Mouse (Mus musculus) bone marrow macrophage, adult 2 months (primary cell): Measurements from ENCODE around the gene Smyd5. TPM values are rescaled to one million over a fixed set of nuclear protein-coding genes. Genes with fewer than 3 reads are reported as not detected.

Experiments
- H3K27ac ChIP-seq: 2 replicates; pipeline ENCODE4 v1.5.1; 2012; ENCODE audit warnings: low read depth, low read length; ENCODE audit not compliant: insufficient read depth
- H3K4me1 ChIP-seq: 2 replicates; pipeline ENCODE4 v1.6.1; 2012; ENCODE audit warnings: low read length; ENCODE audit not compliant: control insufficient read depth, insufficient read depth
- H3K4me3 ChIP-seq: 2 replicates; pipeline ENCODE4 v1.5.1; 2012; ENCODE audit warnings: mild to moderate bottlenecking, low read length, moderate library complexity; ENCODE audit not compliant: insufficient read depth
- CTCF ChIP-seq: IDR thresholded peaks from 2 replicates; pipeline ENCODE4 v1.5.1; 2012; ENCODE audit warnings: low read depth, mild to moderate bottlenecking, low read length, moderate library complexity
- POLR2A ChIP-seq: IDR thresholded peaks from 2 replicates; pipeline ENCODE4 v1.6.1; 2012; ENCODE audit warnings: mild to moderate bottlenecking, low read depth, low read length, borderline replicate concordance
- polyA plus RNA-seq: library from polyadenylated mRNA; stranded (reverse); fragments of >200 nt; gene quantifications from 2 replicates; pipeline ENCODE4 v1.2.4, GENCODE M21; 2012; ENCODE audit not compliant: missing spikeins, insufficient read depth, insufficient read length

Smyd5 gene
- 7.4 and 9.1 TPM in 2 replicates for polyA plus RNA-seq

DNA sequence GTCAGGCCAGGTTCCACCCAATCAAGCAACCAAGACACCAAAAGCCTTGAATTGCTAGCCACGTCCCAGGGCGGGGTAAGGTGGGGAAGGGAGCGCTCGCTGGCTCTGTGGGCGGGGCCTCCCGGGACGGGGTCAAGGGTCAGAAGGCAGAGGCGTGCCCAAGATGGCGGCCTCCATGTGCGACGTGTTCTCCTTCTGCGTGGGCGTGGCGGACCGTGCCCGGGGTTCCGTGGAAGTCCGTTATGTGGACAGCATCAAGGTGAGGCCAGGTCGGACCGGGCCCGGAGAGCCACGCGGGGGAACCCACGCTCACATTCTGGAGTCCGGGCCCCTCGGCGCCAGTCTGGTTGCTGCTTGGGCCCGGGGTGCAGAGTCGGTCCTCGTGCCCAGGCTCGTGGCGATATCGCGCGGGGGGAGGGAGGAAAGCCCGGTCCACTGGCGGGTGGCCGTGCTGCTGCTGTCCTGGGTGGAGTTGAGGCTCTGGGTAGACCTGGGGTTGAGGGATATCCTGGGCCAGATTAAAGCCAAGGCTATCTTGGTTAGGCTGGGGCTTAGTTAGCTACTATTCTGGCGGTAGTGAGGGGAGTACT lies at the start of gene Smyd5:
TSS of gene Smyd5 (plus strand) at position 148 of the 590 bp plus-strand sequence.
- Histone ChIP-seq H3K4me3 (peak within 1 kb of the TSS; percentile 77), H3K27ac (peak within 1 kb of the TSS; percentile 56), H3K4me1 (peaks cover 47% of the 10 kb centered on the region)
- TF ChIP-seq POLR2A (no peak), CTCF (no peak)

DNA sequence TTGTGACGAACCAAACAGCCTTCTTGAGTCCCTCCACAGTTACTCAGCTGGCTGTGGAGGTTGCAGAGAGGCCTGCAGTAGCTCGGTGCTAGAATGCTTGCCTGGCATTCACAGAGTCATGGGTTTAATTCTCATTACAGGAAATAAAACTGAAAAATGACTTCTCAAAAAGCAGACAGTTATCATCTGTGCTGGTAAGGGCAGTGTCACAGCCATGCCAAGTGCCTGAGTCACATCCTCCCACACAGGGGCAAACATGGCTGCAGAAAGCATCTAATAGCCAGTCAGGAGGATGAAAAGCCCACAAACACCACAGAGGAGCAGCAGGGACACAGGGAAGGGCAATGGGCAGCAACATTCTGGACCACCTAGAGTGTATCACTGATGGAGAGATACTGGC lies 49.0 kb upstream of the Smyd5 start:
- peaks cover 34% of the 10 kb centered on the region for H3K4me1 ChIP-seq
- H3K4me3 ChIP-seq = no peak overlapping the region
- peak overlapping the region; percentile 3; the same call in 1 of the 2 replicates for H3K27ac ChIP-seq
- TF ChIP-seq POLR2A = no peak
- no peak for TF ChIP-seq CTCF

DNA sequence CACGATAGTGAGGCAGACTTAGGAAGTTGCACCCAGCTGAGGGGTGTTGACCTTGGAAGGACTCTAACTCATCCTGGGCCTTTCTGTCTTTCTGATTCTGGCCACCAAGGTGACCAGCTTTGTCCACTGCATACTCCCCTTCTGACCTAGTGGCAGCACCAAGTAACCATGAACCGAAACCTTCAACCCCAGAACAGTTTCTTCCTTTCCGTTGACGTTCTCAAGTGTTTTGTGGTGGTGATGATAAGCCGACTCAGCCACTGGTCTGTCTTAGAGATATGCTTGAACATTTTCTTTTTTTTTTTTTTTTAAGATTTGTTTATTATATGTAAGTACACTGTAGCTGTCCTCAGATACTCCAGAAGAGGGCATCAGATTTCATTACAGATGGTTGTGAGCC lies 43.2 kb upstream of the Smyd5 start:
- Histone ChIP-seq H3K4me1 (no peaks in the 10 kb centered on the region), H3K4me3 (no peak overlapping the region), H3K27ac (no peak overlapping the region)
- TF ChIP-seq CTCF = no peak
- no peak for TF ChIP-seq POLR2A

DNA sequence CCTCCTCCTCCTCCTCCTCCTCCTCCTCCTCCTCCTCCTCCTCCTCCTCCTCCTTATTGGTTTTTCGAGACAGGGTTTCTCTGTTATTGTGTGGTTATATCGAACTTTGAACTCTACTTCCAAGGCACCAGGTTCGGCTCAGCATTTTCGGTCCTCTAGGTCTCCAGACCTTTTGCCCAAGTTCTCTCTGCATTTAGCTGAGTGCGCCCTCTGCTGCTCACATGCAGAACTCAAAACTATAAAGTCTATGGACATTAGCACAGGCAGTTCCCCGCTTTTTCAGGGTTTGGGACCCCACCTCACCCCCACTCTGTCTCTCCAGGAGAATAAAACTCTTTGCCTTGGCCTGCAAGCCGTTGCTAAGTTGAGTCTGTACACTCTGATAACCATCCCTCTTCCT lies 40.0 kb upstream of the Smyd5 start:
- Histone ChIP-seq H3K27ac (no peak overlapping the region), H3K4me1 (no peaks in the 10 kb centered on the region), H3K4me3 (no peak overlapping the region)
- peak; percentile 47; the same call in 1 of the 2 replicates for TF ChIP-seq CTCF
- no peak for TF ChIP-seq POLR2A

DNA sequence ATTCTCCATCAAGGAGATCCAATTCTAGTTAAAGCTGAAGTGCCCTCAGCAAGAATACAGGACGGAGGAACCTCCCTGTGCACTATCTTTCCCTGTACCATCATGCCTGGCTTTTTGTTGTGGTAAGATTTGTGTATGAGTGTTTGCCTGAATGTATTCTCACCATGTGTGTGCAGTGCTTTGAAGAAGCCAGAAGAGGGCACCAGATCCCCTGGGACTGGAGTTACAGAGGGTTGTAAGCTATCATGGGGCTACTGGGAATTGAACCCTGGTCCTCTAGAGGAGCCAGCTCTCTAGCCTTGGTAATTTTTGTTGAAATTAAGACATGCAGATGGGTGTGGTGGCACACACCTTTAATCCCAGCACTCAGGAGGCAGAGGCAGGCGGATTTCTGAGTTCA lies 36.4 kb upstream of the Smyd5 start:
- Histone ChIP-seq H3K4me1 (no peaks in the 10 kb centered on the region), H3K4me3 (no peak overlapping the region), H3K27ac (no peak overlapping the region)
- TF ChIP-seq CTCF (no peak), POLR2A (no peak)

DNA sequence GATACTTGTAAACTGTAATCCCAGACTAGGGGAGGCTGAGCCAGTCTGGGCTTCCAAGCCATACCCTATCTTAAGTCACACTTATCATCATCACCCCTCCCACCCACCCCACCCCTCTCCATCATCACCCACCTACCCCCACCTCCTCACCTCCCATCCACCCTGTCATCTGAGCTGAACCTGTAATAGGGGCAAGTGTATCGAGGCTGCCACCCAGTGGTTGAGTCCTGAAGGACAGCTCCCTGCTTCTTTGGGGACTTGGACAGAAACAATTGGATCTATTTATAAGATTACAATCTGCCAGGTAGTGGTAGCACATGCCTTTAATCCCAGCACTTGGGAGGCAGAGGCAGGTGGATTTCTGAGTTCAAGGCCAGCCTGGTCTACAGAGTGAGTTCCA lies 34.6 kb upstream of the Smyd5 start:
- Histone ChIP-seq H3K27ac (no peak overlapping the region), H3K4me1 (no peaks in the 10 kb centered on the region), H3K4me3 (no peak overlapping the region)
- TF ChIP-seq CTCF (peak; percentile 78), POLR2A (no peak)

DNA sequence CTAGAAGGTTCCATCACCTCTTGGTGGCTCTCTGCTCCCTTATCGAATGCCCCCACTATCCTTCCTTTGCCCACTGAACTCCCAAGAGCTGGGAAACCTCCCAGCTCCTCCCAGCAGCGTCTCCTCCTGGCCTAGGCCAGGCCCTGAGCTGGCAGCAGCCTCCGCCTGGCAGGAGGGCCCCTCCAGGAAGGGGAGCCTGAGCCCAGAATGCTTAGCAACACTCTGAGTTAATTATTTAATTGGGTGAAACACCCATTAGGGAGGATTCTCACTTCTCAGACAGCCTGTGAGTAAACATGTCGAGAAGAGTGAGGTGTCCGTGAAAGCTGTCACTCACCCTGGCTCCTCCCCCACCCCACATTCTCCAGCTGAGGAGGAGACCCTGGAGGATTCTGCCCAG lies 32.1 kb upstream of the Smyd5 start:
- Histone ChIP-seq H3K4me1 (peaks cover 6% of the 10 kb centered on the region), H3K4me3 (no peak overlapping the region), H3K27ac (no peak overlapping the region)
- TF ChIP-seq CTCF (no peak), POLR2A (no peak)

DNA sequence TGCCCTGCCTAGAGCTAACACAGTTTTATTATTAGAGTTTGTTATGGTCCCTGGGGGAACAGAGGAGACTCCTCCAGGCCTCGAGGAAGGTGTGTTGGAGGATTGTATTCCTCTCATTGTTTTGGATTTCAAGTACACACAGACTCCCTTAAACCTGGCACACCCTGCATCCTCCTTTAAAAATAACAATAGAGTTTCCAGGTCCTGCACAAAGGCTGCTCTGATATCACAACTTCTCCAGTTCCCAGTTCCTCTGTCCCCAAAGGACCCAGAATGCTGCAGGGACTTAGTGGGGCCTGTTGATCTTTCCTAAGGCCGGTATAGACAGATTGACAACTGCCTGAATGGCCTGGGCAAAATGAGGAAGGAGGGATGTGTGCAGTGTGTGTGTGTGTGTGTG lies 29.2 kb upstream of the Smyd5 start:
- no peak overlapping the region for H3K4me3 ChIP-seq
- H3K4me1 ChIP-seq = peaks cover 6% of the 10 kb centered on the region
- TF ChIP-seq POLR2A (no peak), CTCF (no peak)
- H3K27ac ChIP-seq = no peak overlapping the region

DNA sequence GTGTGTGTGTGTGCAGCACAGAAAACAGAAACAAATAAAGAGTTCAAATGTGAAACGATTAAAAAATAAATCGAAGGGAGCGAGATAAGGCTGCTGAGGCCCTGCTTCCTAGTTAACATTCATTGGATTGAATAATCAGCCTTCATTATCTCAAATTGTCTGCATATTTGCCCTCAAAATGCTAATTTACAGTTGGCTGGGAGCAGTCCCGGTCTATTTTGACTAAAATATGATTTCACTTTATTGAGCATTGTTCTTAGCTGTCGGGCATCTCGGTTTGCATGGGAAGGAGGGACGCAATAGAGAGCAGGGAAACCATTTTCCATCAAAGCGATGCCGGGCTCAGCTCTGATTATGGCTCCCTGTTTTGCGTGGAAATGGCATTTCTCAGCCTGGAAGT lies 28.8 kb upstream of the Smyd5 start:
- no peak for TF ChIP-seq CTCF
- TF ChIP-seq POLR2A = no peak
- Histone ChIP-seq H3K27ac (no peak overlapping the region), H3K4me3 (no peak overlapping the region), H3K4me1 (peaks cover 6% of the 10 kb centered on the region)

DNA sequence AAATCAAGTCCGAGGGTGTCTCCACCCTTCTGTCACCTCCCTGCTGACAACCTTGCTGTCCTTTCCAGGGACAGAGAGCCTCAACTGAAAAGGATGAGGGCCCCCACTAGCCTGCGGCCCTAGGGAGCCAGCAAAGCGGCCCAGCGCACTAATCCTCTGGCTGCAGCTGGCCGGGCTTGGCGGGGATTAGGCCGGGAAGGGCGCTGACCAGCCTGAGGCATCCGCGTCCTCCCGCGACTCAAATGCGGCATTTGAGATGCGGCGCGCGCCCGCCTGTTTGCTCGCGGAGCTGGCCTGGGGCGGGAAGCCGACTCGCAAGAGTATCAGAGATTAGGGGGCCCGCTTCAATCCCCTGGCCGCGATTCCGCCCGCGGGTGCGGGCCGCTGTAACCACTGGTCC lies 22.8 kb upstream of the Smyd5 start:
- no peak for TF ChIP-seq CTCF
- TF ChIP-seq POLR2A = no peak
- Histone ChIP-seq H3K27ac (no peak overlapping the region), H3K4me3 (no peak overlapping the region), H3K4me1 (no peaks in the 10 kb centered on the region)
